Mouse (Mus musculus): ENCODE results near the gene Wasf2. TPM values are rescaled to one million over a fixed set of nuclear protein-coding genes. Genes with fewer than 3 reads are reported as not detected.
A peak's percentile ranks its signal among the peaks of the same experiment; 100 is the strongest.

Wasf2 gene
- polyA plus RNA-seq, 1 experiment from 2014 or later, result 22.2 TPM

- Histone ChIP-seq H3K9ac (replicated peaks) (peak overlapping the region; percentile 30; the same call in 1 of the 2 replicates), H3K4me2 (0 out of 2 replicates have a peak overlapping the region, but pooled peaks have one; percentile 2)
- 11% methylated on average over 5 of the region's 5 CpGs for WGBS
Observed at GRCm38 (mm10) chr4:133197355-133197754, 67.0 kb downstream of the Wasf2 start.

GRCm38 (mm10) chr4:133197801-133198286 lies 67.5 kb downstream of the Wasf2 start:
- H3K9ac ChIP-seq (replicated peaks), result peak overlapping the region; percentile 30; the same call in 1 of the 2 replicates
- H3K9me3 ChIP-seq (replicated peaks), result no peaks in the 10 kb centered on the region
- 13% methylated on average over 13 of the region's 13 CpGs for WGBS
- H3K4me1 ChIP-seq, result peaks cover 58% of the 10 kb centered on the region
- peak overlapping the region; percentile 2; the same call in 1 of the 2 replicates for H3K4me2 ChIP-seq
- ATAC-seq (ENCODE audit: low FRiP score), result peak; percentile 45
- H3K36me3 ChIP-seq, result peaks cover 26% of the 10 kb centered on the region
- no peaks in the 10 kb centered on the region for H3K27me3 ChIP-seq (replicated peaks)
- no peak overlapping the region for H3K4me3 ChIP-seq (replicated peaks)
- peak overlapping the region; percentile 86 for H3K27ac ChIP-seq (replicated peaks)

More at GRCm38 (mm10) chr4:133197355-133197754, 67.0 kb downstream of the Wasf2 start:
- no peaks in the 10 kb centered on the region for H3K27me3 ChIP-seq (replicated peaks)
- H3K4me3 ChIP-seq (replicated peaks), result no peak overlapping the region
- no peak for ATAC-seq (ENCODE audit: low FRiP score)
- H3K4me1 ChIP-seq, result peaks cover 58% of the 10 kb centered on the region
- peak overlapping the region; percentile 86 for H3K27ac ChIP-seq (replicated peaks)
- no peaks in the 10 kb centered on the region for H3K9me3 ChIP-seq (replicated peaks)
- H3K36me3 ChIP-seq, result peaks cover 31% of the 10 kb centered on the region

- Histone ChIP-seq H3K36me3 (peaks cover 19% of the 10 kb centered on the region), H3K9me3 (replicated peaks) (no peaks in the 10 kb centered on the region), H3K27me3 (replicated peaks) (no peaks in the 10 kb centered on the region), H3K4me2 (peak overlapping the region; percentile 2), H3K9ac (replicated peaks) (peak overlapping the region; percentile 30; the same call in 1 of the 2 replicates), H3K27ac (replicated peaks) (peak overlapping the region; percentile 86), H3K4me3 (replicated peaks) (no peak overlapping the region), H3K4me1 (peaks cover 58% of the 10 kb centered on the region)
- 13% methylated on average over 19 of the region's 19 CpGs for WGBS
- ATAC-seq (ENCODE audit: low FRiP score), result peak; percentile 3; the same call in 1 of the 2 replicates
Observed at GRCm38 (mm10) chr4:133198337-133199180, 68.3 kb downstream of the Wasf2 start.

GRCm38 (mm10) chr4:133199743-133200142 lies 69.4 kb downstream of the Wasf2 start:
- peak overlapping the region; percentile 72 for H3K27ac ChIP-seq (replicated peaks)

GRCm38 (mm10) chr4:133200343-133200742 lies 70.0 kb downstream of the Wasf2 start:
- H3K27ac ChIP-seq (replicated peaks), result peak overlapping the region; percentile 72

More at GRCm38 (mm10) chr4:133199743-133200142, 69.4 kb downstream of the Wasf2 start:
- WGBS, result 68% methylated on average over 6 of the region's 6 CpGs
- Histone ChIP-seq H3K4me2 (no peak overlapping the region), H3K36me3 (peaks cover 11% of the 10 kb centered on the region; the same call in 1 of the 2 replicates), H3K4me1 (peaks cover 63% of the 10 kb centered on the region), H3K27me3 (replicated peaks) (no peaks in the 10 kb centered on the region), H3K9me3 (replicated peaks) (no peaks in the 10 kb centered on the region), H3K9ac (replicated peaks) (no peak overlapping the region), H3K4me3 (replicated peaks) (no peak overlapping the region)
- no peak for ATAC-seq (ENCODE audit: low FRiP score)

GRCm38 (mm10) chr4:133201006-133201771 lies 70.9 kb downstream of the Wasf2 start:
- no peaks in the 10 kb centered on the region for H3K9me3 ChIP-seq (replicated peaks)
- no peak overlapping the region for H3K9ac ChIP-seq (replicated peaks)
- H3K27ac ChIP-seq (replicated peaks), result peak overlapping the region; percentile 72
- 61% methylated on average over 8 of the region's 8 CpGs for WGBS
- no peak for ATAC-seq (ENCODE audit: low FRiP score)
- H3K4me3 ChIP-seq (replicated peaks), result no peak overlapping the region
- H3K4me2 ChIP-seq, result no peak overlapping the region
- peaks cover 65% of the 10 kb centered on the region for H3K4me1 ChIP-seq
- no peaks in the 10 kb centered on the region for H3K27me3 ChIP-seq (replicated peaks)
- H3K36me3 ChIP-seq, result peaks cover 2% of the 10 kb centered on the region; the same call in 1 of the 2 replicates

More at GRCm38 (mm10) chr4:133200343-133200742, 70.0 kb downstream of the Wasf2 start:
- Histone ChIP-seq H3K4me2 (0 out of 2 replicates have a peak overlapping the region, but pooled peaks have one; percentile 3), H3K4me3 (replicated peaks) (no peak overlapping the region), H3K36me3 (peaks cover 10% of the 10 kb centered on the region; the same call in 1 of the 2 replicates), H3K9me3 (replicated peaks) (no peaks in the 10 kb centered on the region), H3K9ac (replicated peaks) (0 out of 2 replicates have a peak overlapping the region, but pooled peaks have one; percentile 10), H3K27me3 (replicated peaks) (no peaks in the 10 kb centered on the region), H3K4me1 (peaks cover 67% of the 10 kb centered on the region)
- no peak for ATAC-seq (ENCODE audit: low FRiP score)
- 44% methylated on average over 21 of the region's 21 CpGs for WGBS

GRCm38 (mm10) chr4:133202254-133202653 lies 71.9 kb downstream of the Wasf2 start:
- Histone ChIP-seq H3K4me2 (no peak overlapping the region), H3K9me3 (replicated peaks) (no peaks in the 10 kb centered on the region), H3K36me3 (no peaks in the 10 kb centered on the region), H3K27ac (replicated peaks) (no peak overlapping the region), H3K9ac (replicated peaks) (no peak overlapping the region), H3K27me3 (replicated peaks) (no peaks in the 10 kb centered on the region), H3K4me3 (replicated peaks) (no peak overlapping the region), H3K4me1 (peaks cover 54% of the 10 kb centered on the region)
- no peak for ATAC-seq (ENCODE audit: low FRiP score)
- 92% methylated on average over 3 of the region's 3 CpGs for WGBS

GRCm38 (mm10) chr4:133203591-133203990 lies 73.3 kb downstream of the Wasf2 start:
- Histone ChIP-seq H3K4me3 (replicated peaks) (no peak overlapping the region), H3K9me3 (replicated peaks) (no peaks in the 10 kb centered on the region), H3K27ac (replicated peaks) (no peak overlapping the region), H3K27me3 (replicated peaks) (no peaks in the 10 kb centered on the region), H3K4me2 (no peak overlapping the region), H3K4me1 (peaks cover 41% of the 10 kb centered on the region), H3K36me3 (no peaks in the 10 kb centered on the region), H3K9ac (replicated peaks) (no peak overlapping the region)
- WGBS, result 62% methylated on average over 3 of the region's 3 CpGs
- no peak for ATAC-seq (ENCODE audit: low FRiP score)

- H3K9me3 ChIP-seq (replicated peaks), result no peaks in the 10 kb centered on the region
- peak overlapping the region; percentile 2; the same call in 1 of the 2 replicates for H3K27ac ChIP-seq (replicated peaks)
- H3K27me3 ChIP-seq (replicated peaks), result no peaks in the 10 kb centered on the region
- no peaks in the 10 kb centered on the region for H3K36me3 ChIP-seq
- no peak overlapping the region for H3K9ac ChIP-seq (replicated peaks)
- no peak overlapping the region for H3K4me2 ChIP-seq
- no peak overlapping the region for H3K4me3 ChIP-seq (replicated peaks)
- peaks cover 36% of the 10 kb centered on the region for H3K4me1 ChIP-seq
- ATAC-seq (ENCODE audit: low FRiP score), result no peak
- 19% methylated on average over 7 of the region's 7 CpGs for WGBS
Observed at GRCm38 (mm10) chr4:133204379-133204778, 74.1 kb downstream of the Wasf2 start.

GRCm38 (mm10) chr4:133209366-133209765 lies 79.1 kb downstream of the Wasf2 start:
- WGBS, result 4% methylated on average over 11 of the region's 11 CpGs
- no peak for ATAC-seq (ENCODE audit: low FRiP score)
- Histone ChIP-seq H3K4me2 (no peak overlapping the region), H3K9me3 (replicated peaks) (no peaks in the 10 kb centered on the region), H3K27me3 (replicated peaks) (peaks cover 19% of the 10 kb centered on the region), H3K27ac (replicated peaks) (no peak overlapping the region), H3K4me1 (peaks cover 32% of the 10 kb centered on the region), H3K4me3 (replicated peaks) (no peak overlapping the region), H3K36me3 (no peaks in the 10 kb centered on the region), H3K9ac (replicated peaks) (no peak overlapping the region)
